Mouse (Mus musculus) brain, adult 2 months (tissue): ENCODE results near the gene Hcrtr1.

Source experiments
- DNase-seq: peaks from one replicate; pipeline ENCODE4 v3.0.0; 2011; ENCODE audit warnings: low read depth, low spot score

Hcrtr1 gene

DNA sequence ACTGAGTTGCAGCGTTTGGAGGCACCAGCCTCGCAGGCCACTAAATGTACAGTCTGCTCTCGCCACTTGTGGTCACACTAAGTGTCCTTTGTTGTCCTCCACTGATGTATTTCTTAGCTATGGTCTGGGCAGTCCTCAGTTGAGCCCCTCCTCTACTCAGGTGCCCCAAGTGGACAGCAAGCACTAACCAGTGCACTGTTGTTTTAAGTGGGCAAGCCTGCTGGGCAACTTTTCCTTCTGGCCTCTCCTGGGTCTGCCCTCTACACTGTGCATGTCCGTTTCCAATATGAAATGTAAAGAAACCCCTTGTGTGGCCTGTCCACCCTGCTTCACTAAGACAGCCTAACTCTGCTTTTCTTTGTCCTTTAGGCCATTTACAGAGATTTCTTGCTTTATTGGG lies 15.0 kb downstream of the Hcrtr1 start:
- DNase-seq = no peak

DNA sequence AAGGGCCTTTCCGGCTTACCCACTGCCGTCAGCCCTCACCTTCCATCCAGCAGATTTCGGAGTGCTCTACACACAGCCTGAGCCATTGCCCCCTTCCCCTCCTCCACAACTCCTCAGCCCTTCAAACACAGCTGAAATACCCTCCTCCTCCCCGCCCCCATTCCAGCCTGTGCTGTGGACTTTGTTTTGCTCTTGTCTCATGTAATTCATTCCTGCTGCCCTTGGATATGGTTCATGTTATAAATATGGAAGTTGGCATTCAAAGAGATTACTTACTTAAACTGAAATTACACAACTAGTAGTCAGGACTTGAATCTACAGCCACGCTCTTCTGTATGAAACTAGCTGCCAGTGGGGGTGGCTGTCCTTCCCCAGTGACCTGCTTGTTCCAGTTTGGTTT lies 16.1 kb downstream of the Hcrtr1 start:
- DNase-seq = no peak

GRCm38 (mm10) chr4:130121560-130121959 lies 17.6 kb downstream of the Hcrtr1 start:
- no peak for DNase-seq

GRCm38 (mm10) chr4:130120752-130121151 lies 18.4 kb downstream of the Hcrtr1 start:
- no peak for DNase-seq

DNA sequence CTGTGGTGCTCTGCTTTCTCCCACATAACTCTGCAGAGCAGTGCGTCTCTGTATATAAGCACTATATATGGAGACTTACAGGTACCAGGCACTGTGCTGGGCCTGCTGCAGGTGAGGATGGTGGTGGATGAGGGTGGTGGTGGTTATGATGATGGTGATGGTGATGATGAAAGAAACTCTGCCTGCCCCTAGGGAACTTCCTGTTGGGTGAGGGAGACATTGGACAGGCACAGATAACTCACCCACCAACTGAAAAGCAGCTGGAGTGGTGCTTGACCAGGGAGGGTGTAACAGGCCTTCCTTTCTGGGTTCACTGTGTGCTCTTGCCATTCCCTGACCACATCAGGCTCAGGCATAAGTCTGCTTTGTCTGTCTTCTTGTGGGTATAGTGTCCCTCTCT lies 26.4 kb downstream of the Hcrtr1 start:
- DNase-seq = no peak

DNA sequence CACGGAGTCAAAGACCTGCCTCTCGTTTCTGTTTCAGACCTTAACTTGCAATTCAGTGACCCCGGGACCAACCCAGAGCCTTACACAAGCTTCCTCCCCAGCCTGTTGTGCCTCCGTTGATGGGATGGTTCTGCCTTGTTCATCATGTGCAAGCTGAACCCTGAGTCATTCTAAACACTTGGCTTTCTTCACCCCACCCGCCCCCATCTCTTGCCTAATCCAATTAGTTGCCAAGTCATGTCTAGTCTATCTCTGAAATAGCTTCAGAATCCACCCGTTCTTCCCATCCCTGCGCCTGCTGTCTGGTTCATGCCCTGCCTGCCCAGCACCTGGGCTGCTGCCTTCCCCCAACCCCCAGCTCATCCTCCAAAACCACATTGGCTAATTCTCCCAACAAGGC lies 26.9 kb downstream of the Hcrtr1 start:
- DNase-seq = peak; percentile 71

GRCm38 (mm10) chr4:130110091-130110490 lies 29.1 kb downstream of the Hcrtr1 start:
- DNase-seq = peak; percentile 79

DNA sequence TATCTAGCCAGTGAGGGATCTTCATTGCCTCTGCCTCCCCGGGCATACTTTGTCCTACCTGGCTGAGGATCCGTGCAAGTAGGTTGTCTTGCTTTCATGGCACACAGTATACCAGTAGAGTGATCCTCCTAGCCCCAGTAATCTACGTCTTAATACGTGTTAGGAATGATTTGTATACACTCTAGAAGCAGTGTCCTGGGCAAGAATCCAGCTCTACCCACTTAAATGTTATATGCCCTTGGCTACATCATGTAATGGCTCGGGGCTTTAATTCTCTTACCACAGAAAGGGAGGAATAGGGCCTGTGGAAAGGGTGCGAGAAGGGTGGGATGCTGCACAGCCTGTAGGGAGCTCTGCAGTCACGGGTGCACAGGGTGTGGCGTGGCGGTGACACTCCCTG lies 29.5 kb downstream of the Hcrtr1 start:
- peak; percentile 21 for DNase-seq

DNA sequence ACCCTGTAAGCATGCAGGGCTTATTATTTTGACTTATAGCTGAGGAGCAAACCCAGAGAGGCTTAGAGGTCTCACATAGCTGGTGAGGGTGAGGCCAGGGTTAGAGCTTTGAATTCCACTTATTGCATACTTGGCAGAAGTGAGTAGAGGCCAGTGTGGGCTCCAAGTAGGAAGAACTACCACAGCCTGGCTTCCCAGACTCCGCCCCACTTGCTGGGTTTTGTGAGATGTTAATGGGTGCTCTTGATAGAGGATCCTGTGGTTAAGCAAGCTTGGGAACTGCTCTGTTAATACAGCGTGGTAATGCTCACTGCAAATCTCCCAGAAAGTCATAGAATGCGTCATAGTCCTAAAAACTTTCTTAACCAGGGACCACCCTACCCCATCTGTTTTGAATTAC lies 30.2 kb downstream of the Hcrtr1 start:
- no peak for DNase-seq

- DNase-seq = peak; percentile 100
Observed at GRCm38 (mm10) chr4:130107444-130108131, 31.6 kb downstream of the Hcrtr1 start.

DNA sequence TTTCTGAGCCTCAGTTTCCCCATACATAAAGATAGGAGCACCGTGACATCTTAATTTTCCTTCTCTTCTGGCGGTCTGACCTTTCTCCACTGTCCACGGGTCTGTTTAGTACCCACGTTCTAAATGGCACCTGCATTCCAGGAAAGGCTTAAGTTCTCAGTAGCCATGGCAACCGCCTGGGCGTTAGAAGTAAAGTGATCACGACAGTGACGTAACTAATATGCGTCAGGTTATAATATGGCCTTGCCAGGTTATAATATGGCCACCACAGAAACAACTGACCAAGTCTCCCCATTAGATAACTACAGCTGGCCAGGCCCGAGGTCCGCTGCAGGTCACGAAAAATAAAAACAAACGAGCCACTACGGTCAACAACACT lies 32.1 kb downstream of the Hcrtr1 start:
- no peak for DNase-seq

- no peak for DNase-seq
Observed at GRCm38 (mm10) chr4:130104584-130104983, 34.6 kb downstream of the Hcrtr1 start.

GRCm38 (mm10) chr4:130103632-130104031 lies 35.5 kb downstream of the Hcrtr1 start:
- DNase-seq = no peak

DNA sequence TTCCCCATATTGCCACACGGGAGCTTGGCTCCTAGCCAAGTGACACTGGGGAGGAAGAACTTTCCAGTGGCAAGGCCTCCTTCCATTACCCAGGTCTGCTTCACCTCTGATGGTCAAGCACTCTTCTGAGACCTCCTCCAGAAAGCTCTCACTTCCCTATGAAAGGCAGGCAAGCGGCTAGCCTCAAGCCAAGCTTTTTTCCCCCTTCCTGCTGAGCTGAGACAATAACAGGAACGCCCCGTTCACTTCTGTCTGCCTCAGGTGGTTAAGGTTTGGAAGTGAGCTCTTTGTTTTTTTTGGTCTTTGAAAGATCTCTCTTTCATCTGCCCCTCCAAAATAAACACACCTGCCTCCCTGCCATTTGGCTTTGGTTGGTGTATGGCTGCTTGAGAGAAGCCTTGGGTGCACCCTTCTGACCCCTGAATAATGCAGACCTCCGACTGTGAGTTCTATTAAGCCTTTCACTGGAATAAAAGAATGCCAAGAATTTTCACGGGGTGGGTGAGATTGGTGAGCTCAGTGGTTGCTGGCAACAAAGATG lies 37.0 kb downstream of the Hcrtr1 start, which contains the start of gene Pef1:
Gene Pef1, plus strand, starts transcription at position 448 of the 541 bp plus-strand sequence.
- DNase-seq = no peak

GRCm38 (mm10) chr4:130101183-130101582 lies 38.0 kb downstream of the Hcrtr1 start:
- no peak for DNase-seq

GRCm38 (mm10) chr4:130095137-130095536 lies 44.0 kb downstream of the Hcrtr1 start:
- no peak for DNase-seq

DNA sequence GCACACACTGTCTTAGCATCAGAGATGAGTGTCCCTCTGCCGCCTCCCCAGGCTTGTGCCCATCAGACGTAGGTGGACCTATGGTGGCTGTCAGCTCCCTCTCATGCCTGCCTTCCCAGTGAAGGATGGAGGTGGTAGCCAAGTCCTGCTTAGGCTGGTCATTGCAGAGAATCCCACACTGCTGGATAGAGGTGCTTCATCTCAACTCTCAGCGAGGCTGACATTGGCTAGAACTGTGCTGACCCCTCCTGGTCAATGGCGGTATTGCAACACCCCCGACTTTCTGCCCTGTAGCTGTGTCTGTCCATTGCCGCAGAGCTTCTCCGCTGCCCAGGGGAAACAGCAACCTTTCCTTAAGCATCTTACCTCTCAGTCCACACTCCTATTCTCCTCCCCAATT lies 51.9 kb downstream of the Hcrtr1 start:
- DNase-seq = peak; percentile 92

DNA sequence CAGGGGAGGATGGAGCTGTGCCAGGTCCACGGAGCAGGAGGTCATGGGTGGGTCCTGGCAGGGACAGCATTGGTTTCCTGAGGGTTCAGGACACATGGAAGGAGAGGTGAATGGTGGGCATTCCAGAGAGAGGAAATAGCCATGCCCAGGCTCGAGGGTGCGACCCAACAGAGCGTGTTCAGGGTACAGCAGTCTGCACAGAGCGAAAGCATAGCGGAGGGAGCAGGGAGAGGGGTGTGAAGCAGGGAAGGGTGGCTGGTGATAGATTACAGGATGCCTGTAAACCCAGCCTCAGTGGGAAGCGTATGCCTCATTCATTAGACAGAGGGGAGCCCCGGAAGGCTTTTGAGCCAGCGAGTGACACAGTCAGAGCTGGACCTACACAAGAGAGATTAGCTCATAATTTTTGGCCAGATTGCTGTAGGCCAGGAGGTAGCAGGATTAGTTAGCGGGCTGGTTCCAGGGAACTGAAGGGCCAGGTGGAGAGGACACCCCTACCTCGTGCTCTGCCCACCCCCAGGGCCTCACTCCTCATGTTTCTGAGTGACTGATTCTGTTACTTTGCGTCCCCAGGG lies 53.8 kb downstream of the Hcrtr1 start:
- DNase-seq = peak; percentile 54

DNA sequence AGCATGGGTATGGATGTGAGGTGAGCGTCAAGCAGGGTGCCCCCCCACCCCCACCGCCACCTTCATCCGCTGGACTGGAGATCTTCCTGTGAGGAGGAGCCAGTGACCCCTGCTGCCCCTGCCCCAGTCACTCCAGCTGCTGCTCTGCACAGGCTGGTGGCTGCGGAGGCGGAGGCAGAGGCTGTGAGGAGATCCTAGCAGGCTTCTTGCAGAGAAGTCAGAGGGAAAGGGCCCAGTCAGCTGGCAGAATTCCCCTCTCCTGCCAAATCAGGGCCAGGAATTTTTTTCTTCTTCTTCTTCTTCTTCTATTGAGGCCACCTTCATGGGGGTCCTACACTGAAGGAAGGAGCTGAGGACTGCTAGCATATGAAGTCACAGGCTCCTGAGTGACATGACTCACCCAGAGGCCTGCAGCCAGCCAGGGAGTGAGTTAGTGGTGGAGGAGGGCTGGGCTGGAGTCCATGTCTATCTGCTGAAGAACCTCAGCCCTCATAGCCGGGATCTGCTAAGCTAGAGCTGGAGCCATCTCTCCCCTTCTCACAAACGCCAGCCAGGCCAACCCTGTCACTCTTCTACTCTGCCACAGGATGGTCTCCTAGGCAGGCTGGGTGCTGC lies 54.7 kb downstream of the Hcrtr1 start:
- peak; percentile 71 for DNase-seq

DNA sequence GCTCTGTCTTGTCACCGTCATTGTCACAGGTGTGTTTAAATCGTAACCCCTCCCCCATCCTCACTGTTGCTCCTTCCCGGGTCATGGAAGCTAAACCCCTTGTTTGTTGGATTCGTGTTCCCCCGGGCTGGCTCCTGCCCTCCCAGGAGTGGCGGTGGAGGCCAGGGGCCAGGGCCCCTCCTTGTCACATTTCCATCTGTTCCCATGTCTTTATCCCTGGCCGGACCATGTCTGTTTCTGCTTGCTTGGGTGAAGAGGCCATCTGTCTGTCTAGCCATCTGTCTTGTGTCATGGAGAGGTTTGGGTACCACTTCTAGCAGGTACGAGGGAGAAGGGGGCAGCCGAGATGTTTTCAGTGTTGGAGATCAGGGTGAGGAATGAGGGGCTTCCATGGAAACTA lies 56.9 kb downstream of the Hcrtr1 start:
- DNase-seq = peak; percentile 56

- DNase-seq = peak; percentile 78
Observed at GRCm38 (mm10) chr4:130081345-130082190, 57.6 kb downstream of the Hcrtr1 start.
